Mouse (Mus musculus): ENCODE results near the gene Bcar1.
A peak's percentile ranks its signal among the peaks of the same experiment; 100 is the strongest.

GRCm38 (mm10) chr8:111712588-111712987 lies 31.0 kb downstream of the Bcar1 start:
- TF ChIP-seq CTCF (IDR thresholded peaks at IDR 0.05; ENCODE audit: low read depth): peak; percentile 81
- no peak for TF ChIP-seq EP300 (IDR thresholded peaks at IDR 0.05; ENCODE audit: low read depth)
